In the genomic region with DNA sequence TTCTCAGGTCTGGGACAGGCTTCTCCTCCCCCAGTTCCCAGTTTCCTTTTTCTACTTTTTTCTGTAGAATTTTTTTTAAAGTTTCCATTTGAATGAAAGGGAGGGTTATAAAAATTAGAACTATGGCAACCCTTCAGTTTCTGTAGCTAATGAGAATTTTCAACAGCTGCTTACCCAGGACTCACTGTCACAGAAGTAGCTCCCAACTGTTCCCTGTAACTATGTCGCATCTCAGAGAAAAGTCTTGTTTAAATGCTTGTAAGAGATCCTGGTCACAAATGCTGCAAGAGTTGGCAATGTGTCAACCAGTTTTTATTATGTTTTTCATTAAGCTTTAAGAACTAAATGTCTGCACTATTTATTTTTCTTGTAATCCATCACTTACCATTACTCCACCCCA, we compare ENCODE assay signal across 27 mouse cellular contexts.
"Had no signal": no experiment of that assay in that cellular context is flagged by ENCODE, and none has a peak within 500 bp of the region (broad histone marks: within the 10 kb centered on the region; RNA-seq: fewer than 3 reads in every experiment).

No protein-coding gene starts in this region.

- H3K27ac ChIP-seq: gastrocnemius, adult 2 months; heart, adult 2 months; hindbrain, embryonic 10.5 days; hindbrain, embryonic 12.5 days; hindbrain, embryonic 14.5 days; intestine, embryonic 15.5 days; kidney, embryonic 15.5 days; left cerebral cortex, adult 2 months; limb, embryonic 10.5 days; limb, embryonic 12.5 days; liver, embryonic 13.5 days; liver, embryonic 15.5 days had no signal

- ATAC-seq: hindbrain, embryonic 16.5 days; inflammation-experienced regulatory T-cells, adult 6 months; intestine, embryonic 15.5 days; intestine, postnatal 0 days had no signal

- H3K27me3 ChIP-seq: hindbrain, embryonic 12.5 days; intestine, embryonic 15.5 days; kidney, embryonic 15.5 days; limb, embryonic 12.5 days; liver, embryonic 13.5 days; liver, embryonic 15.5 days had no signal

- H3K36me3 ChIP-seq: hindbrain, embryonic 10.5 days; hindbrain, embryonic 12.5 days; intestine, embryonic 15.5 days; kidney, embryonic 15.5 days; limb, embryonic 10.5 days; limb, embryonic 12.5 days; liver, embryonic 13.5 days; liver, embryonic 15.5 days had no signal

- H3K9ac ChIP-seq: hindbrain, embryonic 12.5 days; hindbrain, embryonic 14.5 days; intestine, embryonic 15.5 days; kidney, embryonic 15.5 days; limb, embryonic 12.5 days; liver, embryonic 13.5 days; liver, embryonic 15.5 days had no signal

- DNase-seq: gastrocnemius, adult 2 months; gastrocnemius, postnatal 10 days; gastrocnemius, postnatal 25 days; heart, adult 2 months; heart, postnatal 10 days; heart, postnatal 4 days; kidney, adult 18-20 months; kidney, adult 8-10 months; kidney, postnatal 10 days; kidney, postnatal 25 days; kidney, postnatal 4 days; liver; liver, embryonic 13.5 days had no signal

- H3K4me1 ChIP-seq: intestine, embryonic 15.5 days; limb, embryonic 10.5 days; limb, embryonic 12.5 days; liver, embryonic 13.5 days; liver, embryonic 15.5 days had no signal

- H3K4me3 ChIP-seq: gastrocnemius, adult 2 months; heart, adult 2 months; hindbrain, embryonic 10.5 days; hindbrain, embryonic 12.5 days; intestine, embryonic 15.5 days; kidney, embryonic 15.5 days; left cerebral cortex, adult 2 months; limb, embryonic 10.5 days; limb, embryonic 12.5 days; liver, embryonic 13.5 days; liver, embryonic 15.5 days had no signal

- H3K4me2 ChIP-seq: heart, embryonic 11.5 days; hindbrain, embryonic 12.5 days; hindbrain, embryonic 14.5 days; intestine, embryonic 15.5 days; kidney, embryonic 15.5 days; limb, embryonic 12.5 days; liver, embryonic 11.5 days; liver, embryonic 13.5 days; liver, embryonic 15.5 days had no signal

- H3K9me3 ChIP-seq: hindbrain, embryonic 10.5 days; hindbrain, embryonic 12.5 days; intestine, embryonic 15.5 days; kidney, embryonic 15.5 days; limb, embryonic 10.5 days; limb, embryonic 12.5 days; liver, embryonic 13.5 days; liver, embryonic 15.5 days had no signal
